Mouse (Mus musculus): ENCODE measurements around the gene Olfr1411. TPM values are rescaled to one million over a fixed set of nuclear protein-coding genes. Genes with fewer than 3 reads are reported as not detected.

The Olfr1411 gene
- total and polyA plus RNA-seq, 3 experiments: not detected

DNA sequence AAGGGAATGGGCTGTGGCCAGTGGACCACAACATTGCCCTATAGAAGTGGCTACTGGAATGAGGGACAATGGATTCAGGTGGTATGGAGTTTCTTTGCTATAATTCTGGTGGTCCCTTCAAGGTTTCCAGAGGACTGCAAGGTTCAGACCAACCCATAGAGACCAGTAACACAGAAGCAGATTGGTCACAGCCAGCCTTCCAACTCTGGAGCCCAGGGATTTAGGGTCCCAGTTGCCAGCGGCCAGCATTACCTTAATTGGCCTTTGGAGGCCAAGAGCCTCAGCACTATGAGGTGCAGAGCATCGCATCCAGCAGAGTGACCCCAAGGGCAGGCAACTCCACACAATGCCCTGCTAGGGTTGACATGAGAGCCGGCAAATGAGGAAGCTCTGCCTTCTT, 23.2 kb upstream of the Olfr1411 start, which contains the start of gene Olfr1413:
Gene Olfr1413, plus strand, starts transcription at position 301 of the 400 bp plus-strand sequence.
- no peak within 1 kb of the TSS for H3K4me3 ChIP-seq (replicated peaks in 1 of 3; ENCODE audit: low read depth in 2 of 3, low read length in 2 of 3, poor library complexity in 1 of 3)
- H3K27me3 ChIP-seq (replicated peaks): peaks cover 66% of the 10 kb centered on the region
- no peaks in the 10 kb centered on the region for H3K4me1 ChIP-seq (ENCODE audit: control insufficient read depth in 1 of 2, insufficient read depth in 2 of 2)
- in situ Hi-C loops (cut with MboI; ENCODE audit: low pct_ligation_motif_present, low pct_unique_long_range_greater_than_20kb, low sequenced_read_pairs) (no loop called here), dilution Hi-C loops (cut with MboI; ENCODE audit: extremely low pct_ligation_motif_present, extremely low pct_unique_long_range_greater_than_20kb, low sequenced_read_pairs) (no loop called here)
- no peak for TF ChIP-seq ZC3H11A (IDR thresholded peaks at IDR 0.05; ENCODE audit: low read depth, low read length)
- H3K9ac ChIP-seq (ENCODE audit: insufficient read depth, low read depth): no peak within 1 kb of the TSS
- no peak within 1 kb of the TSS for H3K27ac ChIP-seq (ENCODE audit: insufficient read depth, low read depth)
- no peaks in the 10 kb centered on the region for H3K9me3 ChIP-seq (replicated peaks; ENCODE audit: low read length)
- H3K79me2 ChIP-seq (replicated peaks; ENCODE audit: control insufficient read depth, extremely low read depth, insufficient read depth, poor library complexity, severe bottlenecking): no peaks in the 10 kb centered on the region
- DNase-seq (ENCODE audit: extremely low read depth): no peak
- no peaks in the 10 kb centered on the region for H3K36me3 ChIP-seq (replicated peaks in 1 of 2; ENCODE audit: control insufficient read depth in 1 of 2, insufficient read depth in 1 of 2, low read length in 1 of 2)
- no peak within 1 kb of the TSS for H3K4me2 ChIP-seq (ENCODE audit: insufficient read depth, low read depth, poor library complexity, severe bottlenecking)

DNA sequence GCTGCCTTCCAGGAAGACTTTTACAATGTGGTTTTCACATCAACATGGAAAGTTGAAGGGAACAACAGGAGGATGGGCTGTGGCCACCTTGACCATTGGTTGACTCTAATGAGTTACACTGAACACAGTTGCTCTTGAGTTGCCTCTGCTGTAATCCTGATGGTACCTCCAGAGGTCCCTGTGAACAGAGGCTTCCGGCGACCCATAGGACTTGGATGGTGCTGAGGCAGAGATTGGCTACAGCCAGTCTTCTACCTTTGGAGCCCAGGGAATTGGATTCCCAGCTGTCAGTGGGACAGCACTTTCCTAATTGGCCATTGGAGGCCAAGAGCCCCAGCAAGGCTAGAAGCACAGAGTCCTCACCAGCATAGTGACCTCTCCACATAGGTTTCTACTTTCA, 8.7 kb upstream of the Olfr1411 start, which contains the start of gene Olfr1412:
Gene Olfr1412, plus strand, starts transcription at position 301 of the 400 bp plus-strand sequence.
- Histone ChIP-seq H3K9ac (ENCODE audit: insufficient read depth, low read depth) (no peak within 1 kb of the TSS), H3K79me2 (replicated peaks; ENCODE audit: control insufficient read depth, extremely low read depth, insufficient read depth, poor library complexity, severe bottlenecking) (no peaks in the 10 kb centered on the region), H3K9me3 (replicated peaks; ENCODE audit: low read length) (no peaks in the 10 kb centered on the region), H3K27ac (ENCODE audit: insufficient read depth, low read depth) (no peak within 1 kb of the TSS), H3K4me2 (ENCODE audit: insufficient read depth, low read depth, poor library complexity, severe bottlenecking) (no peak within 1 kb of the TSS), H3K27me3 (replicated peaks) (peaks cover 72% of the 10 kb centered on the region), H3K4me3 (replicated peaks in 1 of 3; ENCODE audit: low read depth in 2 of 3, low read length in 2 of 3, poor library complexity in 1 of 3) (no peak within 1 kb of the TSS), H3K4me1 (ENCODE audit: control insufficient read depth in 1 of 2, insufficient read depth in 2 of 2) (no peaks in the 10 kb centered on the region), H3K36me3 (replicated peaks in 1 of 2; ENCODE audit: control insufficient read depth in 1 of 2, insufficient read depth in 1 of 2, low read length in 1 of 2) (no peaks in the 10 kb centered on the region)
- in situ Hi-C loops (cut with MboI; ENCODE audit: low pct_ligation_motif_present, low pct_unique_long_range_greater_than_20kb, low sequenced_read_pairs) (no loop called here), dilution Hi-C loops (cut with MboI; ENCODE audit: extremely low pct_ligation_motif_present, extremely low pct_unique_long_range_greater_than_20kb, low sequenced_read_pairs) (no loop called here)
- DNase-seq (ENCODE audit: extremely low read depth): no peak
- TF ChIP-seq RCOR1 (conservative IDR thresholded peaks at IDR 0.05; ENCODE audit: low read depth, low read length) (no peak), NRF1 (IDR thresholded peaks at IDR 0.05; ENCODE audit: low read depth, low read length) (no peak), MEF2A (IDR thresholded peaks at IDR 0.05; ENCODE audit: borderline replicate concordance, low read depth, low read length) (no peak), MYC (IDR thresholded peaks at IDR 0.05; ENCODE audit: low read depth, low read length) (no peak), UBTF (IDR thresholded peaks at IDR 0.05; ENCODE audit: low read depth, low read length) (no peak), RAD21 (IDR thresholded peaks at IDR 0.05; ENCODE audit: low read depth, low read length) (no peak), ZKSCAN1 (IDR thresholded peaks at IDR 0.05; ENCODE audit: borderline replicate concordance, low read depth, low read length) (no peak), TCF12 (IDR thresholded peaks at IDR 0.05; ENCODE audit: low read depth, low read length) (no peak), KAT2A (IDR thresholded peaks at IDR 0.05; ENCODE audit: insufficient replicate concordance, low read length) (no peak), IRF4 (IDR thresholded peaks at IDR 0.05; ENCODE audit: low read depth, low read length) (no peak), ZMIZ1 (IDR thresholded peaks at IDR 0.05; ENCODE audit: low read depth, low read length) (no peak), MAZ (IDR thresholded peaks at IDR 0.05; ENCODE audit: low read depth, low read length) (no peak), MXI1 (IDR thresholded peaks at IDR 0.05; ENCODE audit: low read depth, low read length) (no peak), SIN3A (IDR thresholded peaks at IDR 0.05; ENCODE audit: low read length) (no peak), MAFK (IDR thresholded peaks at IDR 0.05; ENCODE audit: insufficient replicate concordance, low read length) (no peak), USF2 (conservative IDR thresholded peaks at IDR 0.05; ENCODE audit: low read depth, low read length) (no peak), EP300 (IDR thresholded peaks at IDR 0.05; ENCODE audit: low read length) (no peak), BHLHE40 (IDR thresholded peaks at IDR 0.05; ENCODE audit: low read depth, low read length) (no peak), POLR2A (IDR thresholded peaks at IDR 0.05; ENCODE audit: low read depth, low read length) (no peak)

Data from CH12.LX (cell line).